Mouse (Mus musculus): Measurements from ENCODE around the gene Gm21060.
"Not testable (repeated sequence)": the region's sequence is repeated elsewhere in the genome, so short reads cannot be mapped to it uniquely, and the experiment has no call there.

The Gm21060 gene

GRCm38 (mm10) chr19:61296969-61297368 lies at the start of gene Gm21060:
TSS of gene Gm21060 (minus strand) at chr19:61297069.
- in situ Hi-C loops (cut with MboI; ENCODE audit: low sequenced_read_pairs), result no loop called here

DNA sequence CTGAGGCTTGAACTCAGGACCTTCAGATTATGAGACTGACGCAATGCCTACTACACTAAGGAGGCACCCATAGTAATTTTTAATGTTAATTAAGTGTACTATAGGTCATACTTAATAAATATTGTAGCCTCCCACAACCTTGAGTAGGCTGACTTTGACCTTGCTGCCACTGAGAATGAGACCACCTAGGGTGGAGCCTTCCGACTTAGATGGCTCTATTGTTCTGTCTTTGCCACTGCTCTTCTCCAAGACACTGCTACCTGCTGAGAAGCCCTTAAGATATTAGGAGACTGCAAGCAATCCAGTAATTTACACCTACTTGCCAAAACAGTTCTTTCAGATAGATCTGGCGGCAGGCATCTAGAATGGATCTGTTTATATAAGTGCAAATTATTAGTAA lies 24.0 kb upstream of the Gm21060 start:
- in situ Hi-C loops (cut with MboI; ENCODE audit: low sequenced_read_pairs), result not testable (repeated sequence)

DNA sequence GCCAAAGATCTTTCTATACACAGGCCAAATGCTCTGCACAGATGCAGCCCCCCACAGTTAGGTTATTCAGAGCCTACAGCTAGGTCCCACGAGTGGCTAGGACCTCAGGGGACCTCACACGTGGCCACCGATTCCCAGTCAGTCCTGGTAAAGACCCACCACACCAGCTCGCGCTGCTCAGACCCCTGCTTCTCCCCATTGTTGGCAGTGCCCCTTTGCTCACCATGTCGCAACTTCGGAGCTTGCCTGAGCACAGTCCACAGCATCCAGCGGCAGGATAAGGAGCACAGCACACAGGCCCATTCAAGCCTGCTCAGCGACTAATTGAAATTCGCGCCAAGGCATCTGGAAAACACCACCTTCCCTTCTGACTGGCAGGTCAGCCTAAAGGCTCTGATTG lies 16.3 kb upstream of the Gm21060 start:
- in situ Hi-C loops (cut with MboI; ENCODE audit: low sequenced_read_pairs), result not testable (repeated sequence)

- in situ Hi-C loops (cut with MboI; ENCODE audit: low sequenced_read_pairs), result not testable (repeated sequence)
Observed at GRCm38 (mm10) chr19:61312400-61312799, 15.5 kb upstream of the Gm21060 start.

DNA sequence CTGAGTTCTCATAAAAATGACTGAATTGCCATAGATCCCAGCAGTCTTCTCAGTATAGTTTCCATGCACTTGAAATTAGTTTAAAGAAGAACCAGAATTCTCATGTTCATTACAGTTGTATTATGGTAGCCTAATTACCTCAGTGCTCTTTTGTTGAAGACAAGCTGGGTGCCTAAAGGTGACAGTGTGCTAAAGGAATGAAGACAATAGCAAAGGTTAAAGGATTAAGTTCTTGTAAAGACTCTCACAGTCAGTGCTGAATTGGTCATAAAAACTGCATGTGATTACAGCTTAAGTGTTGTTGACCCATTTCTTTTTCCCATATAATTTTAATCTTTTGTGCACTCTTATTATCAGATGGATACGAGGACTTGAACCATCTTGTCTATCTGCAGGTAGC lies 11.2 kb upstream of the Gm21060 start:
- in situ Hi-C loops (cut with MboI; ENCODE audit: low sequenced_read_pairs), result not testable (repeated sequence)

GRCm38 (mm10) chr19:61285033-61285432 lies 11.8 kb downstream of the Gm21060 start:
- in situ Hi-C loops (cut with MboI; ENCODE audit: low sequenced_read_pairs), result not testable (repeated sequence)

DNA sequence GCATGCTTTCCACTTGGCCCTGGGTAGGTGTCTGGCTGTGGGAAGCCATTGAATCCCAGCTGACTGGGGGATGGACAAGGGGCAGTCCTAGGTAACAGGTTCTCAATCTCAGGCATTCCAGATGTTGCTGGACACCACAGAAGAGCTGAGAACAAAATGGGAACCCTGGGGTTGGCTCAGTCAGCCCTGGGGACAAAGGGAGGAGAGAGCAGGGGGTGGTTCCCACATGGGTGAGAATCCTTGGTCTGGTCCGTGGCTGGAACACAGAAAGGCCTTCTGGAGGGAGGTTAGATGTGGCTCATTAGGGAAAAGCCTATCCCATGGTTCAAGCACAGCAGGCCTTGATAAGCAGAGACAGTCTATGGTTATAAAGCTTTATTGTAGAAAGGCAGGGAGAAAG lies 13.3 kb downstream of the Gm21060 start:
- in situ Hi-C loops (cut with MboI; ENCODE audit: low sequenced_read_pairs), result no loop called here

DNA sequence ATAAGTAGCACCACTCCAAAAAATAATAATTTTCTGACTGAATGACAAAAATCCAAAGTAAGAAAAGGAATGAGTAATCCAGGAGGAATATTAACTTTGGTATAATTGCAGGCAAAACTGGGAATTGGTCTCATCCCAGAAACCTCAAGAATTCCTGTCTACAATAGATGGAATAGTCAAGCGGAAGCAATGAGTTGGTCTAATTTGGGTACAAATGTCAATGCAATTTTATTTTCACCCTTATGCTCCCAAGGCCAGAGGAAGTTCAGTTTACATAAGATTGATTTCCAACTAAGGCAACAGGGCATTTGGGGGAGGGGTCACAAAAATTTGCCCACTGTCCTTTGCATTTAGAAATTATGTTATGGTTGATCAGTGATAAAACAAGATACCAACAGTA lies 21.4 kb downstream of the Gm21060 start:
- in situ Hi-C loops (cut with MboI; ENCODE audit: low sequenced_read_pairs), result no loop called here

DNA sequence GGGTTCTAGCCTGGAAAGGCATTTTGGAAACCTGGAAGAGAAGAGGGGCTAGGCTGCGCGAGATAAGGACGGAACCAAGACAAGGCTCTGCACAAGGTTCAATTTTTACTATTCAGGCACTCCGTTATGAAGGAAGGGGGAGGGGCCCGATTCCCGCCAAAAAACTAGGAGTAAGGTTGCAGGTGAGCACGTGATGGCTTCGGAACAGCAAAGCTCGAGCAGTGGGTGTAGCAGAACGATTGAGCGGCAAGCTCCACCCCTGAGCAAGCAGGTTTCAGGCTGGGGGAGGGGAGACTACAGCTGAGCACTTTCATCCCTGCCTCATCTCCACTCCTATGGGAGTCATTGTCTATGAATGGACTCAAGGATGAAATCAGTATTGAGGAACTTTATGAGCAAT lies 27.7 kb downstream of the Gm21060 start:
- in situ Hi-C loops (cut with MboI; ENCODE audit: low sequenced_read_pairs), result loop anchor here (5.0 kb wide), 1 partner anchor 72 kb away; no protein-coding TSS in a partner anchor

GRCm38 (mm10) chr19:61267141-61267540 lies 29.7 kb downstream of the Gm21060 start:
- in situ Hi-C loops (cut with MboI; ENCODE audit: low sequenced_read_pairs), result loop anchor here (5.0 kb wide), 1 partner anchor 70 kb away; no protein-coding TSS in a partner anchor

- in situ Hi-C loops (cut with MboI; ENCODE audit: low sequenced_read_pairs), result loop anchor here (5.0 kb wide), 1 partner anchor 69 kb away; no protein-coding TSS in a partner anchor
Observed at GRCm38 (mm10) chr19:61266651-61267050, 30.2 kb downstream of the Gm21060 start.

DNA sequence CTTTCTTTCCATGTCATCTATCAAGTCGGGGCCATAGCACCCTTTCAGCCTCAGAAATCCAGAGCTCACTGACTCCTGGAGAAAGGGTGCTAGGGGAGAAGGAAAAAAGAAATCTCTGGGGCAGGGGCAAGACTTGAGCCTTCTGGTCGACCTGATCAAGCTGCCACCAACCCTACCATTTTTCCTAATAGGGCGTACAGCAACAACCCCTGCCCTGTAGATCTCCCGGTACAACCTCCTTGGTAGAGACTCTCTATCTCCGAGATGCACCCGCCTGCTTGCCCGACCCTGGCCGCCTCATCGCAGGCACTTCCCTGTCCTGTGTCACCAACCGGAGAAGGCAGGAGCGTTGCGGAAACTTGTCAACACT lies 30.6 kb downstream of the Gm21060 start:
- in situ Hi-C loops (cut with MboI; ENCODE audit: low sequenced_read_pairs), result loop anchor here (5.0 kb wide), 1 partner anchor 69 kb away; no protein-coding TSS in a partner anchor

DNA sequence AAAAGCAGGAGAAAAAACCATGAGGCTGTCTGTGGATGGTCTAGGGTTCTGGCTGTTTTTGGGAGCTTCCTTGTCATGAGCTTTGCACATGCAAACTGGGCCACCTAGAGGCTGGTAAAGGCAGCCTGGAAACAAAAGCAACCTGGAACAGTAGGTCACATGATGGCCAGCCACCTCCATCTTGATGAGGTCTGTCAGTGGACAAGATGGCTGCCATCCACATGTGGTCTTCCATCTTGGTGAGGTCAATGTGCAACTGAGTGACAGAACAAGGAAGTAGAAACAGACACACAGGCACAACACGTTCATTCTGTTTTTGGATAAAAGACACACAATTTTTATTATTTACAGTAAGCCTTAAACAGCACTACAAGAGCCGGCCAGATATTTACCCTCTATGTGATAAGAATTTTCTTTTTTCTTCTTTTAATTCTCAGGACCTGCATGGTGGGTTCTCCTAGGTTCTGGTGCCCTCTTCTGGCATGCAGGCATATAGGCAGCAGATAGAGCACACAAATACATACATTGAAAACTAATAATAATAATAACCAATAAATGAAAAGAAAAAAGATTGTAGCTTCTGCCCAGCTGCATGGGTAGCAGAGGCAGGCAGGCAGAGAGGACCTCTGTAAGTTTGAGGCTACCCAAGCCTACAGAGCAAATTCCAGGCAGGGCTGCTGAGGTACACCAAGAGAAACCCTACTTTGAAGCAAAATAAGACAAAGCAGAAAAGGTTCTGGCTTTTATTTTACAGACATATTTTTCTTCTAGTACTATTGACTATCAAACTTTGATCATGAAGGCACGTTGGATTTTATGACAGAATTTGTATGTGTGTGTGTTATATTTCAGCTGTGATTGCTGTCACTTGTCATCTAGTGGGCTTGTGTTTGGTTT lies 31.3 kb downstream of the Gm21060 start:
- in situ Hi-C loops (cut with MboI; ENCODE audit: low sequenced_read_pairs), result loop anchor here (5.0 kb wide), 1 partner anchor 68 kb away; no protein-coding TSS in a partner anchor

GRCm38 (mm10) chr19:61264933-61265332 lies 31.9 kb downstream of the Gm21060 start:
- in situ Hi-C loops (cut with MboI; ENCODE audit: low sequenced_read_pairs), result loop anchor here (5.0 kb wide), 1 partner anchor 68 kb away; no protein-coding TSS in a partner anchor

DNA sequence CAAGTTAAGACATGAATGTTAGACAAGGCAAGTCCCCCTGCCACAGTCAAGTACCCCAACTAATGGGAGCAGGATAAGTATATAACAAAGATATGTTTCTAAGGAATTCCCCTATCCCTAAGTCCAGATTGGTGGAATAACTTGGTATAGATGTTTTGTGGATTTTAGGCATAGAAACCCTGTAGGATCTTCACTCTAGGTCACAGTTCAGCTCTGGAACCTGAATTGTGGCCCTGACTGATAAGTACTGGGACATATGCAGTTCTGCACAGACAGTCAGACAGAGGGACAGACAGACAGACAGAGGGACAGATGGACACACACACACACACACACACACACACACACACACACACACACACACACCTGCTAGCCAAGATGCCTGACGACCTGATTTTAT lies 32.6 kb downstream of the Gm21060 start:
- in situ Hi-C loops (cut with MboI; ENCODE audit: low sequenced_read_pairs), result no loop called here

- in situ Hi-C loops (cut with MboI; ENCODE audit: low sequenced_read_pairs), result no loop called here
Observed at GRCm38 (mm10) chr19:61261241-61261640, 35.6 kb downstream of the Gm21060 start.

GRCm38 (mm10) chr19:61257733-61258132 lies 39.1 kb downstream of the Gm21060 start:
- in situ Hi-C loops (cut with MboI; ENCODE audit: low sequenced_read_pairs), result no loop called here

GRCm38 (mm10) chr19:61256166-61256887 lies 40.5 kb downstream of the Gm21060 start:
- in situ Hi-C loops (cut with MboI; ENCODE audit: low sequenced_read_pairs), result no loop called here

DNA sequence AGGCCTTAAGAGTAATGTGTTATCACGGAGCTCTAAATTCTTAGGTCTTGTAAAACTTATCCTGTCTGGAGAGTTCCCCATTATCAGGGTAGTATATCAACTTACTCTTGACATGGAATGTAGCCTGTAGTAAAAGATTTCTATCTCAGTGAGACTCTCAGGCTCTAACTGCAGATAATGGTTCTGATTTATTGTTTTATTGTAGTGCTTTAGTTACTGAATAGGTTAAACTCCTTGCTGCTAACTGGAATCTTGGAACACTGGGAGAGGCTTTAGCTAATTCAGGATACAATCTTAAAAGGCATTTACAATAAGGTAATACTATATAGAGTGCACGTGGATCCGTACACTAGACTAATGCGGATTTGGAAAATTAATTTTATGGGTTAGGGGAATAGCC lies 49.5 kb downstream of the Gm21060 start:
- in situ Hi-C loops (cut with MboI; ENCODE audit: low sequenced_read_pairs), result not testable (repeated sequence)

Measured in CH12F3 (cell line).